Mouse (Mus musculus) embryo, embryonic 9.5 days (tissue): ENCODE data around the gene Ano4.
A peak's percentile ranks its signal among the peaks of the same experiment; 100 is the strongest.

Experiments
- DNase-seq: peaks from one replicate; pipeline ENCODE4 v3.0.0-alpha.2; 2017; ENCODE audit errors: extremely low spot score

Gene Ano4

GRCm38 (mm10) chr10:89344491-89345195 is at the start of gene Ano4:
TSS of gene Ano4 (minus strand) at chr10:89344762.
- peak; percentile 30 for DNase-seq

GRCm38 (mm10) chr10:89392687-89393086 is 48.1 kb upstream of the Ano4 start:
- DNase-seq, result no peak

GRCm38 (mm10) chr10:89391571-89392163 is 47.1 kb upstream of the Ano4 start:
- no peak for DNase-seq

- no peak for DNase-seq
These were observed 41.9 kb upstream of the Ano4 start for GRCm38 (mm10) chr10:89386461-89386860.

- DNase-seq, result peak; percentile 73
These were observed 38.9 kb upstream of the Ano4 start for GRCm38 (mm10) chr10:89383462-89383861.

GRCm38 (mm10) chr10:89377750-89378149 is 33.2 kb upstream of the Ano4 start:
- no peak for DNase-seq

- DNase-seq, result no peak
These were observed 25.5 kb upstream of the Ano4 start for GRCm38 (mm10) chr10:89370051-89370450.

GRCm38 (mm10) chr10:89358933-89359332 is 14.4 kb upstream of the Ano4 start:
- DNase-seq, result no peak

- no peak for DNase-seq
These were observed 10.1 kb upstream of the Ano4 start for GRCm38 (mm10) chr10:89354639-89355038.

- no peak for DNase-seq
These were observed 6.9 kb upstream of the Ano4 start for GRCm38 (mm10) chr10:89351416-89351815.

- DNase-seq, result no peak
These were observed 1.0 kb upstream of the Ano4 start for GRCm38 (mm10) chr10:89345606-89346005.

- DNase-seq, result no peak
These were observed 603 bp upstream of the Ano4 start for GRCm38 (mm10) chr10:89345196-89345533.

GRCm38 (mm10) chr10:89344132-89344490 is 451 bp downstream of the Ano4 start:
- DNase-seq, result peak; percentile 12

GRCm38 (mm10) chr10:89343716-89344115 is 846 bp downstream of the Ano4 start:
- peak; percentile 11 for DNase-seq

- DNase-seq, result no peak
These were observed 14.3 kb downstream of the Ano4 start for GRCm38 (mm10) chr10:89330261-89330660.

- DNase-seq, result no peak
These were observed 14.8 kb downstream of the Ano4 start for GRCm38 (mm10) chr10:89329806-89330205.

GRCm38 (mm10) chr10:89328876-89329275 is 15.7 kb downstream of the Ano4 start:
- DNase-seq, result no peak

GRCm38 (mm10) chr10:89327004-89327511 is 17.5 kb downstream of the Ano4 start:
- DNase-seq, result peak; percentile 73

GRCm38 (mm10) chr10:89326383-89326782 is 18.2 kb downstream of the Ano4 start:
- DNase-seq, result no peak

- DNase-seq, result no peak
These were observed 37.0 kb downstream of the Ano4 start for GRCm38 (mm10) chr10:89307566-89307965.

GRCm38 (mm10) chr10:89300346-89300745 is 44.2 kb downstream of the Ano4 start:
- DNase-seq, result no peak

GRCm38 (mm10) chr10:89292784-89293183 is 51.8 kb downstream of the Ano4 start:
- DNase-seq, result no peak

- no peak for DNase-seq
These were observed 53.9 kb downstream of the Ano4 start for GRCm38 (mm10) chr10:89290698-89291097.

GRCm38 (mm10) chr10:89289290-89289689 is 55.3 kb downstream of the Ano4 start:
- no peak for DNase-seq
